Mouse (Mus musculus) CH12.LX (cell line): ENCODE results near the gene Ifna7. TPM values are rescaled to one million over a fixed set of nuclear protein-coding genes. Genes with fewer than 3 reads are reported as not detected.

Source experiments
- polyA plus RNA-seq: library from polyadenylated mRNA; unstranded; fragments of >175 nt; gene quantifications from 2 replicates; pipeline ENCODE4 v1.2.1, GENCODE M21; 2012; ENCODE audit warnings: low read depth; ENCODE audit not compliant: insufficient read length
- total RNA-seq, 2 experiments: library from RNA; depleted of rRNA; stranded (reverse); fragments of 300-350 nt in 1 of 2; fragments of >200 nt in 1 of 2; gene quantifications; 2 replicates each; pipeline ENCODE4 v1.2.3; 2012 to 2014

Gene Ifna7
- total and polyA plus RNA-seq, 3 experiments: not detected

Other genes starting within 250 kb of the Ifna7 start
Only the 20 nearest of the 30 such genes appear.
- gene Gm13271, start 61.4 kb upstream of the Ifna7 start, total RNA-seq (2012; rRNA removed): not detected in 2 replicates
- not detected in 2 replicates for gene Gm13271, start 61.4 kb upstream of the Ifna7 start, total RNA-seq (2014; rRNA removed)
- not detected in 2 replicates for gene Gm13271, start 61.4 kb upstream of the Ifna7 start, polyA plus RNA-seq
- not detected in 2 replicates for gene Gm13283, start 56.1 kb upstream of the Ifna7 start, total RNA-seq (2012; rRNA removed)
- gene Gm13283, start 56.1 kb upstream of the Ifna7 start, total RNA-seq (2014; rRNA removed): not detected in 2 replicates
- gene Gm13283, start 56.1 kb upstream of the Ifna7 start, polyA plus RNA-seq: not detected in 2 replicates
- gene Gm13290, start 42.4 kb upstream of the Ifna7 start, total RNA-seq (2012; rRNA removed): not detected in 2 replicates
- gene Gm13290, start 42.4 kb upstream of the Ifna7 start, total RNA-seq (2014; rRNA removed): not detected in 2 replicates
- gene Gm13290, start 42.4 kb upstream of the Ifna7 start, polyA plus RNA-seq: not detected in 2 replicates
- not detected in 2 replicates for gene Gm13289, start 39.3 kb upstream of the Ifna7 start, total RNA-seq (2012; rRNA removed)
- gene Gm13289, start 39.3 kb upstream of the Ifna7 start, total RNA-seq (2014; rRNA removed): not detected in 2 replicates
- not detected in 2 replicates for gene Gm13289, start 39.3 kb upstream of the Ifna7 start, polyA plus RNA-seq
- not detected in 2 replicates for gene Gm13272, start 36.4 kb upstream of the Ifna7 start, total RNA-seq (2012; rRNA removed)
- not detected in 2 replicates for gene Gm13272, start 36.4 kb upstream of the Ifna7 start, total RNA-seq (2014; rRNA removed)
- not detected in 2 replicates for gene Gm13272, start 36.4 kb upstream of the Ifna7 start, polyA plus RNA-seq
- gene Ifnz, start 34.1 kb upstream of the Ifna7 start, total RNA-seq (2012; rRNA removed): not detected in 2 replicates
- gene Ifnz, start 34.1 kb upstream of the Ifna7 start, total RNA-seq (2014; rRNA removed): not detected in 2 replicates
- not detected in 2 replicates for gene Ifnz, start 34.1 kb upstream of the Ifna7 start, polyA plus RNA-seq
- not detected in 2 replicates for gene Gm13276, start 30.5 kb upstream of the Ifna7 start, total RNA-seq (2012; rRNA removed)
- gene Gm13276, start 30.5 kb upstream of the Ifna7 start, total RNA-seq (2014; rRNA removed): not detected in 2 replicates
- gene Gm13276, start 30.5 kb upstream of the Ifna7 start, polyA plus RNA-seq: not detected in 2 replicates
- not detected in 2 replicates for gene Gm13277, start 27.6 kb upstream of the Ifna7 start, total RNA-seq (2012; rRNA removed)
- not detected in 2 replicates for gene Gm13277, start 27.6 kb upstream of the Ifna7 start, total RNA-seq (2014; rRNA removed)
- not detected in 2 replicates for gene Gm13277, start 27.6 kb upstream of the Ifna7 start, polyA plus RNA-seq
- gene Gm13278, start 24.7 kb upstream of the Ifna7 start, total RNA-seq (2012; rRNA removed): not detected in 2 replicates
- not detected in 2 replicates for gene Gm13278, start 24.7 kb upstream of the Ifna7 start, total RNA-seq (2014; rRNA removed)
- not detected in 2 replicates for gene Gm13278, start 24.7 kb upstream of the Ifna7 start, polyA plus RNA-seq
- gene Gm13275, start 21.7 kb upstream of the Ifna7 start, total RNA-seq (2012; rRNA removed): not detected in 2 replicates
- not detected in 2 replicates for gene Gm13275, start 21.7 kb upstream of the Ifna7 start, total RNA-seq (2014; rRNA removed)
- not detected in 2 replicates for gene Gm13275, start 21.7 kb upstream of the Ifna7 start, polyA plus RNA-seq
- not detected in 2 replicates for gene Gm13279, start 18.8 kb upstream of the Ifna7 start, total RNA-seq (2012; rRNA removed)
- gene Gm13279, start 18.8 kb upstream of the Ifna7 start, total RNA-seq (2014; rRNA removed): not detected in 2 replicates
- not detected in 2 replicates for gene Gm13279, start 18.8 kb upstream of the Ifna7 start, polyA plus RNA-seq
- not detected in 2 replicates for gene Gm13285, start 16.6 kb upstream of the Ifna7 start, total RNA-seq (2012; rRNA removed)
- not detected in 2 replicates for gene Gm13285, start 16.6 kb upstream of the Ifna7 start, total RNA-seq (2014; rRNA removed)
- not detected in 2 replicates for gene Gm13285, start 16.6 kb upstream of the Ifna7 start, polyA plus RNA-seq
- gene Gm13287, start 13.0 kb upstream of the Ifna7 start, total RNA-seq (2012; rRNA removed): not detected in 2 replicates
- gene Gm13287, start 13.0 kb upstream of the Ifna7 start, total RNA-seq (2014; rRNA removed): not detected in 2 replicates
- not detected in 2 replicates for gene Gm13287, start 13.0 kb upstream of the Ifna7 start, polyA plus RNA-seq
- not detected in 2 replicates for gene Gm13288, start 10.7 kb upstream of the Ifna7 start, total RNA-seq (2012; rRNA removed)
- not detected in 2 replicates for gene Gm13288, start 10.7 kb upstream of the Ifna7 start, total RNA-seq (2014; rRNA removed)
- not detected in 2 replicates for gene Gm13288, start 10.7 kb upstream of the Ifna7 start, polyA plus RNA-seq
- not detected in 2 replicates for gene Ifna11, start 3.7 kb downstream of the Ifna7 start, total RNA-seq (2012; rRNA removed)
- not detected in 2 replicates for gene Ifna11, start 3.7 kb downstream of the Ifna7 start, total RNA-seq (2014; rRNA removed)
- gene Ifna11, start 3.7 kb downstream of the Ifna7 start, polyA plus RNA-seq: not detected in 2 replicates
- not detected in 2 replicates for gene Ifna6, start 11.2 kb downstream of the Ifna7 start, total RNA-seq (2012; rRNA removed)
- not detected in 2 replicates for gene Ifna6, start 11.2 kb downstream of the Ifna7 start, total RNA-seq (2014; rRNA removed)
- gene Ifna6, start 11.2 kb downstream of the Ifna7 start, polyA plus RNA-seq: not detected in 2 replicates
- gene Ifna5, start 19.3 kb downstream of the Ifna7 start, total RNA-seq (2012; rRNA removed): not detected in 2 replicates
- not detected in 2 replicates for gene Ifna5, start 19.3 kb downstream of the Ifna7 start, total RNA-seq (2014; rRNA removed)
- not detected in 2 replicates for gene Ifna5, start 19.3 kb downstream of the Ifna7 start, polyA plus RNA-seq
- not detected in 2 replicates for gene Ifna4, start 25.6 kb downstream of the Ifna7 start, total RNA-seq (2012; rRNA removed)
- gene Ifna4, start 25.6 kb downstream of the Ifna7 start, total RNA-seq (2014; rRNA removed): not detected in 2 replicates
- not detected in 2 replicates for gene Ifna4, start 25.6 kb downstream of the Ifna7 start, polyA plus RNA-seq
- gene Ifna1, start 33.9 kb downstream of the Ifna7 start, total RNA-seq (2012; rRNA removed): not detected in 2 replicates
- not detected in 2 replicates for gene Ifna1, start 33.9 kb downstream of the Ifna7 start, total RNA-seq (2014; rRNA removed)
- gene Ifna1, start 33.9 kb downstream of the Ifna7 start, polyA plus RNA-seq: not detected in 2 replicates
- gene Ifne, start 64.0 kb downstream of the Ifna7 start, total RNA-seq (2012; rRNA removed): not detected in 2 replicates
- not detected in 2 replicates for gene Ifne, start 64.0 kb downstream of the Ifna7 start, total RNA-seq (2014; rRNA removed)
- gene Ifne, start 64.0 kb downstream of the Ifna7 start, polyA plus RNA-seq: not detected in 2 replicates